Mouse (Mus musculus) neutrophil, adult 59 days (primary cell): ENCODE results near the gene Acsl4. TPM values are rescaled to one million over a fixed set of nuclear protein-coding genes. Genes with fewer than 3 reads are reported as not detected.

Source experiments
- total RNA-seq, 2 experiments: library from RNA; stranded (reverse); gene quantifications; 1 replicate in 1 of 2; 2 replicates in 1 of 2; pipeline ENCODE4 v1.2.4; 2023

Gene Acsl4
- total RNA-seq = 10 to 100 TPM; 13.7 to 15.5 TPM

DNA sequence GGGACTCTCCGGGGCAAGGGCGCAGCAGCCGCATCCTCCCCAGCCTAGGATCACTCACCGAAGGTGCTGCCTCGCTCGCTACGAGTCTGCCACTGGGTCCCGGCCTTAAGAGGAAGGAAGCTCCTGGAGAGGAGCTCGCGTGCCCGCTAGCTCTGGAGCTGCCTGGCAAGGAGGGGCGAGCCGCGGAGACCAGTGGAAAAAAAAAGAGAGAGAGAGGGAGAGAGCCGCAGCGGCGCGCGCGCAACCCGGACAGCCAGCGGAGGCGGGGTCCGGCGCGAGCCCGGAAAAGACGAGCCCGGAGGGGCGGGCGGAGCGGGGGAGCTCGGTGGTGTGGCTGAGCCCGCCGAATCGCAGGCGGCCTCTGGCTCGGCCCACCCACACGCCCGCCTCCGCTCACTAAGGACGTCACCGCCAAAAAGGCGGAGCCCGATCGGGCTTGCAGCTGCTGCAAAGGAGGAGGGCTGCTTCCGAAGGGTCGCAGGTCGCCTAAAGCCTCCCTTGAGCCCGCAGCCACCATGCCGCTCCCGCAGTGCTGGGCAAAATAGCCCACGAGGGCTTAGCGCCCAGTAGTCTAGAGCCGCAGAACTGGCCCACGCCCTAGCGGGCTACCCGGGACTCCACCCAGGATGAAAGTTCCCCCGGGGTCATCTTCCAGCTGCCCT lies at the start of gene Acsl4:
Gene Acsl4 (minus strand): TSS at position 289 of the 662 bp plus-strand sequence.

DNA sequence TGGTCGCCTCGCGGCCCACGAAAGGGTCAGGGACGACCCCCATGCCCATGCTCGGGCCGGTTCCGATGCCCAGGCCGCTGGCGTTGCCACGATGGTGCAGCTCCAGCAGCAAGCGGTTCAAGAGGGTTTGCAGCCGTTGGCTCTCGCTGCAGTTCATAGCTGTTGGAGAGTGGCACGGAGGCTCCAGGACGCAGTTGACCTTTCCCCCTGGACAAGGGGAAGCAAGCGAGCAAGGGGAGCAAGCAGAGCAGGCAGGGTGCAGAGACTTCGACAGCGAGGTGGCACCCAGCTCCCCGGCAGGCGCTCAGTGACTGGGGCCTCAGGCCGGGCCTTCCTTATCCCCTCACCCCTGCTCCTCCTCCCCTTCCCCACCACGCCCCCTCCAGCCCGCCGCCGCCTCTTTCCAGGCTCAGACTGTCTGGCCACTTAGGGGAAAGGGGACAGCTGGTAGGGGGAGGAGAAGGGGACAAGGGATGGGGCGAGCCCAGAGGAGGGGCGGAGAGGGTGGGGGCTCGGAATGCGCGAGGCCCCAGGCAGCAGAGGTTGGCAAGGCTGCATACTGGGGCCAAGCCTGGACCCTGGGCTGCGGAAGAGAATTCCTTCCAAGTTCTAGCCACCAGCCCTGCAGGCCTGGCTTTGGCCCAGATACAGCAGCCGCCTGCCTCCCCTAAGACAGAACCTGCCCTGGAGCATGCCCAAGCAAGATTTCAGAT lies 84.3 kb downstream of the Acsl4 start, which contains the start of gene Kcne1l:
Gene Kcne1l (minus strand): TSS at position 426 of the 713 bp plus-strand sequence.

Other genes with a start within 250 kb of the Acsl4 start
- under 1 TPM in 1 of 2 experiments, not detected in 1; 0.04 TPM for gene Gucy2f, start 193.6 kb downstream of the Acsl4 start, total RNA-seq
- gene Nxt2, start 163.8 kb downstream of the Acsl4 start, total RNA-seq = 10 to 100 TPM; 17.3 to 19.5 TPM
- gene Kcne1l, start 84.2 kb downstream of the Acsl4 start, total RNA-seq = not detected